Mouse (Mus musculus): ENCODE measurements around the gene Acot13.
"Not testable (repeated sequence)": the region's sequence is repeated elsewhere in the genome, so short reads cannot be mapped to it uniquely, and the experiment has no call there.

Gene Acot13

GRCm38 (mm10) chr13:24786014-24786490 is 45.3 kb downstream of the Acot13 start:
- DNase-seq (ENCODE audit: low spot score in 2 of 2): no peak

GRCm38 (mm10) chr13:24781916-24782315 is 49.4 kb downstream of the Acot13 start:
- DNase-seq (ENCODE audit: low spot score in 2 of 2): peak in 1 of 2 experiments; percentile 15

- DNase-seq (ENCODE audit: low spot score in 2 of 2): no peak
Observed at GRCm38 (mm10) chr13:24778706-24779380, 52.5 kb downstream of the Acot13 start.

- DNase-seq (ENCODE audit: low spot score in 2 of 2): no peak
Observed at GRCm38 (mm10) chr13:24778026-24778425, 53.3 kb downstream of the Acot13 start.

- no peak for DNase-seq (ENCODE audit: low spot score in 2 of 2)
Observed at GRCm38 (mm10) chr13:24776146-24776844, 55.0 kb downstream of the Acot13 start.

GRCm38 (mm10) chr13:24771482-24771881 is 59.9 kb downstream of the Acot13 start:
- DNase-seq (ENCODE audit: low spot score in 2 of 2): not testable (repeated sequence)
